Mouse (Mus musculus): ENCODE data around the gene Ralgps1. TPM values are rescaled to one million over a fixed set of nuclear protein-coding genes. Genes with fewer than 3 reads are reported as not detected.

Ralgps1 gene
- polyA plus RNA-seq, 1 experiment from 2014 or later = 6.9 TPM

DNA sequence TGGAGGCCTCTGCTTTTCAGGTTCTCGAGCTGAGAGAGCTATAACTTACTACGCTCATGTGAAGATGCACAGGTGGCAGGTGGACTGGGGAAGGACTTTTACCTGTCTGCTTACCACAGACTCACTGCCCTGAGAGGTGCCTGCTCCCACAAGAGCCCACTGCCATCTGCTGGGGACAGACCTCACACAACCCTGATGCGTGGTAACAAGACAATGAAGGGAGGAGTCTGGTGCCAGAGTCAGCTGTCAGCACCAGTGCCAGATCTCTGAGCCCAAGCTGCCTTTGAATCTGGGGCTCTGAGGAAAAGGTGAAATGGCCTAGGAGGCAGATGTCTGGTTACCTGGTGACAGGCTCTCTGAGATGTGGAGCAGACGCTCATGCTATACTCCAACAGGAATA lies 136.4 kb downstream of the Ralgps1 start:
- DNase-seq (ENCODE audit: low spot score) = no peak
- Histone ChIP-seq H3K4me3 (no peak overlapping the region), H3K36me3 (peaks cover 26% of the 10 kb centered on the region), H3K27me3 (ENCODE audit: low read depth, poor library complexity, severe bottlenecking) (no peaks in the 10 kb centered on the region), H3K4me1 (peaks cover 34% of the 10 kb centered on the region), H3K27ac (replicated peaks) (no peak overlapping the region), H3K9me3 (replicated peaks) (no peaks in the 10 kb centered on the region)
- 83% methylated on average over 4 of the region's 4 CpGs for WGBS

DNA sequence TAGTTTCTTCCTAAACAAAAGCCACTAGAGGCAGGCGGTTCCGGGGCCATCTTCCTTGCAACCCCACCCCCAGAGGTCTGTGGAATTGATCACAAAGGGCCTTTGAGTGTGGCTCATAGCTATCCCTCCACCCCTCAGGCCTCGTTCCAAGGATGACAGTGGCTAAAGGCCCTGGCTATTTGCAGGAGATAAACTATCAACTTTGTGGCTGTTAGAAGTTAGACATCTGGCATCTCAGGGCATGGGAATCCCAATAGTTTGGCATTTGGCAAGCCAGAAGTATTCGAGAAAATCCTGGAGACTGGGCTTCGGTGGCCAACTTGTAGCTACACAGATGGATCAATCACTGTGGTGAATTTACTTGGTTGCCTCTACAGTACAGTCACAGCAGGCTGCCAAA lies 137.4 kb downstream of the Ralgps1 start:
- Histone ChIP-seq H3K4me3 (no peak overlapping the region), H3K4me1 (peaks cover 34% of the 10 kb centered on the region), H3K9me3 (replicated peaks) (no peaks in the 10 kb centered on the region), H3K36me3 (peaks cover 36% of the 10 kb centered on the region), H3K27me3 (ENCODE audit: low read depth, poor library complexity, severe bottlenecking) (no peaks in the 10 kb centered on the region), H3K27ac (replicated peaks) (no peak overlapping the region; the same call in 1 of the 2 replicates)
- 87% methylated on average over 5 of the region's 5 CpGs for WGBS
- no peak for DNase-seq (ENCODE audit: low spot score)

DNA sequence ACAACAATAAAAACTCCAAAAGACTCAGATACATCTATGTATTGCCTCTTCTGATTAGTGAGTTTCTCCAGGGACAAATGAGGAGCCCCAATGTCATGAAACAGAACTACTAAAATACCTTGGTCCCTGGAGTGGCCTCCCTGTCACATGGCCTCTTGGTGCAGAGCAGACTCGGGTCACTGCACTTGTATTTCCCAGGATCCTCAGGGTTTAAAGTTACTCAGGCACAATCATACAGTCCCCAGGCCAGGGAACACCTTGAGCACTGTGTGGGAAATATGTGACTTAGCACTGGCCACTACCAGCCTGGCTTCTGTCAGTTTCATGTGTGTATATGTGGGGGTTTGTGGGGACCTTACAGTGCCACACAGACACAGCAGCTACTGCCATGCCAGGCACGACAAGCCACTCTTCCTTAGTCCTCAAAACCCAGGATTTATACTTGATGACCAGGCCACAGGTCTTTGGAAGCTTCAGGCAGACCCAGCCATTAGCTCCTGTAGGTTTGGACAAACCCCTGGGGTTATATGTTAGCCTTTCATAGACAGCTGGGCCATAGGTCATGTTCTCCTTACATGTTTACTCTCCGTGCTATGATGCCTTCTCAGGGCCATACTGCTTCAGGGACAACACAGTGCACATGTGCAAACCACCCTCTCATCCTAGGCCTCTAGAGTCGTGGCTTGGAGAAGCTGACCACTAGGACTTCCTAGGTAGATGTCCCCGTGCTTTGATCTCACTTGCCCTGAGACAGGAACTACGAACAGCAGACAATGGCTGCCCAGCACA lies 138.3 kb downstream of the Ralgps1 start:
- Histone ChIP-seq H3K27me3 (ENCODE audit: low read depth, poor library complexity, severe bottlenecking) (no peaks in the 10 kb centered on the region), H3K9me3 (replicated peaks) (no peaks in the 10 kb centered on the region), H3K27ac (replicated peaks) (no peak overlapping the region), H3K4me1 (peaks cover 34% of the 10 kb centered on the region), H3K36me3 (peaks cover 44% of the 10 kb centered on the region), H3K4me3 (no peak overlapping the region)
- WGBS = 84% methylated on average over 6 of the region's 6 CpGs
- no peak for DNase-seq (ENCODE audit: low spot score)

DNA sequence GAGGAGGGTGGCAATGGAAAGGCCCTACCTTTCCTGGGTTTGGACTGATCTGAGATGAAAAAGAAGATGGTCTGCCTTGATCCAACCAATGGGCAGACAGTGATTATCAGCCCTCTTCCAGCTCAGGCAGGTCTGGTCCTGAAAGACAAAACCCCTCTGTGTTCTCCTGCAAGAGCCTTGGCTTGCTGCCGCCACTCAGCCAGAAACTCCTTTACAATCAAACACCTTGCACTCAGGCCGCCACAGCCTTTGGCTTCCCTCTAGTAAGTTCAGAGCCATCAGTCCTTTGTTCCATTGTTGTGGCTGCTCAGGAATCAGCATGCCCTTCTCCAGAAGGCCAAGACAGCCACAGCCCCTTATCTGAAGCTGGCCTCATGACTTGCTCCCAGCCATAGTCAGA lies 139.5 kb downstream of the Ralgps1 start:
- Histone ChIP-seq H3K27ac (replicated peaks) (peak overlapping the region; percentile 38), H3K4me3 (no peak overlapping the region), H3K4me1 (peaks cover 37% of the 10 kb centered on the region), H3K36me3 (peaks cover 37% of the 10 kb centered on the region), H3K27me3 (ENCODE audit: low read depth, poor library complexity, severe bottlenecking) (no peaks in the 10 kb centered on the region), H3K9me3 (replicated peaks) (no peaks in the 10 kb centered on the region)
- whole genome bisulfite sequencing = 56% methylated on average over 2 of the region's 2 CpGs
- DNase-seq (ENCODE audit: low spot score) = no peak

DNA sequence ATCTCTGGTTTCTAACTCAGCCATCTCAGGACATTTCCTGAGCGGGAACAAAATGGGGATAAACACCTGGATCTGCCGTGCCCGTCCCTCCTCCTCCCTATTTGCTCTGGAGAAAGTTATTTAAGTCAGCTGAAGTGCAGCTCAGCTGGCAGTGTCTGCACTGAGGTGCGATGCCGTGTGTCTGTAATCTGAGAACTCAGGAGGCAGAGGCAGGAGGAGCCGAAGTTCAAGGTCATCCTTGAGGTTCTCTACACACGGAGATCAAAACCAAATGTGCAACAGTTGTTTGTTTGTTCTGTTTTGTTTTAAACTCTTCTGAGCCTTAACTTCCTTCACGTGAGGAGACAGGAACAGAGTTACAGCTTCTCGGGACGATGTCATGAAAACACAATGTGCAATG lies 140.6 kb downstream of the Ralgps1 start:
- Histone ChIP-seq H3K9me3 (replicated peaks) (no peaks in the 10 kb centered on the region), H3K36me3 (peaks cover 39% of the 10 kb centered on the region), H3K4me1 (peaks cover 37% of the 10 kb centered on the region), H3K27ac (replicated peaks) (no peak overlapping the region), H3K27me3 (ENCODE audit: low read depth, poor library complexity, severe bottlenecking) (no peaks in the 10 kb centered on the region), H3K4me3 (no peak overlapping the region)
- WGBS = 82% methylated on average over 10 of the region's 10 CpGs
- DNase-seq (ENCODE audit: low spot score) = no peak

DNA sequence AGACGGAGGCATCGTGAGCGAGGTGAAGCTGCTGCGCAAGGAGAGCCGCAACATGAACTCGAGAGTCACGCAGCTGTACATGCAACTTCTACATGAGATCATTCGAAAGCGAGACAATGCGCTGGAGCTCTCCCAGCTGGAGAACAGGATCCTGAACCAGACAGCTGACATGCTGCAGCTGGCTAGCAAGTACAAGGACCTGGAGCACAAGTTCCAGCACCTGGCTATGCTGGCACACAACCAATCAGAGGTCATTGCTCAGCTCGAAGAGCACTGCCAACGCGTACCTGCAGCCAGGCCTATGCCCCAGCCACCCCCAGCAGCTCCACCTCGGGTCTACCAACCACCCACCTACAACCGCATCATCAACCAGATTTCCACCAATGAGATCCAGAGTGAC lies 142.7 kb downstream of the Ralgps1 start:
- H3K27me3 ChIP-seq (ENCODE audit: low read depth, poor library complexity, severe bottlenecking) = no peaks in the 10 kb centered on the region
- H3K36me3 ChIP-seq = peaks cover 45% of the 10 kb centered on the region
- 95% methylated on average over 15 of the region's 15 CpGs for WGBS
- H3K27ac ChIP-seq (replicated peaks) = no peak overlapping the region
- H3K4me1 ChIP-seq = peaks cover 33% of the 10 kb centered on the region
- H3K9me3 ChIP-seq (replicated peaks) = no peaks in the 10 kb centered on the region
- no peak overlapping the region for H3K4me3 ChIP-seq
- DNase-seq (ENCODE audit: low spot score) = no peak

DNA sequence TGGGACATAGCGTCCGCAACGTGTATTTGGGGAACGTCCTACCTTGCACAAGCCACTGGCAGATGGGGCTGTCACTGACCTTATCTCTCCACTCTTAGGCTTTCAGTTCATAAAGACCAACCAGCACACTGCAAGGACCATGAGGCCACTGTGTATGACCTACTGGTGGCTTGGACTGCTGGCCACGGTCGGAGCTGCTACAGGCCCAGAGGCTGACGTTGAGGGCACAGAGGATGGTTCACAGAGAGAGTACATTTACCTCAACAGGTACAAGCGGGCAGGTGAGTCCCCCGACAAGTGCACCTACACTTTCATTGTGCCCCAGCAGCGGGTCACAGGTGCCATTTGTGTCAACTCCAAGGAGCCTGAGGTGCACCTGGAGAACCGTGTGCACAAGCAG lies 143.2 kb downstream of the Ralgps1 start:
- H3K4me1 ChIP-seq = peaks cover 30% of the 10 kb centered on the region
- H3K36me3 ChIP-seq = peaks cover 45% of the 10 kb centered on the region
- no peaks in the 10 kb centered on the region for H3K9me3 ChIP-seq (replicated peaks)
- DNase-seq (ENCODE audit: low spot score) = no peak
- no peaks in the 10 kb centered on the region for H3K27me3 ChIP-seq (ENCODE audit: low read depth, poor library complexity, severe bottlenecking)
- H3K4me3 ChIP-seq = no peak overlapping the region
- H3K27ac ChIP-seq (replicated peaks) = no peak overlapping the region
- WGBS = 93% methylated on average over 11 of the region's 11 CpGs

DNA sequence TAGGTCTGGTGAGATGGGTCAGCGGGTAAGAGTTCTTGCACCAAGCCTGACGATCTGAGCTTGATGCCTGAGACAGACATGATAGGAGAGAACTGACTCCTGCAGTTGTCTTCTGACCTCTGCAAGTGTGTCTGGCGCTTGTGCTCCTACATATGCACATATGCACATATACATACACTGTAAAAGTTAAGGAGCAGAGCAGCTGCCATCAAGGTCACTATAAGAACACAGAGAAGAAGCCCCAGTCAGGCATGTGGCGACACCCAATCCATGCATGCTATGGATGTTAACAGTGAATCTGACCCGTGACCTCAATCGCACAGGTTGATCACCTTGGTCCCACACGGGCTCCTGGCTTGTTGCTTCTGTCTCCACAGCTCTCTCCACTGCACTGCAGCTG lies 145.4 kb downstream of the Ralgps1 start:
- 93% methylated on average over 7 of the region's 7 CpGs for WGBS
- H3K4me3 ChIP-seq = no peak overlapping the region
- no peaks in the 10 kb centered on the region for H3K27me3 ChIP-seq (ENCODE audit: low read depth, poor library complexity, severe bottlenecking)
- H3K4me1 ChIP-seq = peaks cover 13% of the 10 kb centered on the region
- H3K27ac ChIP-seq (replicated peaks) = no peak overlapping the region
- H3K36me3 ChIP-seq = peaks cover 58% of the 10 kb centered on the region
- no peaks in the 10 kb centered on the region for H3K9me3 ChIP-seq (replicated peaks)
- DNase-seq (ENCODE audit: low spot score) = no peak

DNA sequence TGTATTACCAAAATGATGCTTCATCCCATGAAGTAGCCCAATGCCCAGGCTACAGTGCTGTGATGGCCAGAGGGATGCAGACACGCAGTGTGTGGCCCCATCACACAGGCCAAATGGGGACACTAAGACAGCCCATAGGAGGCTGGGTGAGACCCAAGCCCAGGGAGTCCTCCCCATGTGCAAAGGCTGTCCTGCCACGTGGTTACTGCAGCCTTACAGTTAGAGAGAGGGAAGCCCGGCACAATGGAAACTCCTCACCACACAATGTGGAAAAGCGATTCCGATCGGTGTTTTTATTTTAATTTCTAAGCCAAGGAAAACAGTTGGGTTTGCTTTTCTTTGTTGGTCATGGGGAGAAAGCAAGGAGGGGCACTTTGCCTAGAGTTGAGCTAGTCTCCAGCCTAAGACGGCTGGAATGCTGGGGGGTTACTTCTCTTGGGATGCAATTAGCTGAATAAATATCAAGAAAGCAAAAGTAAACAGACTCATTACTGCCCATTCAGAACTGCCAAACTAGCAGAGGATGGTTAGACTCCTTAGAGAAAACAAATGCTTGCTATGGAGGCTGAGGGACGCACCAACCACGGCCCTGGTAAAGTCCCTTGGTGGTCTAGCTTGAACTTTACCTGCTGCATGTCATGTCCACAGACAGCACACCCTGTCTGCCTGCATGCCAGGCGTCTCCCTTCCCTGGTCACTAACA lies 147.5 kb downstream of the Ralgps1 start:
- peaks cover 28% of the 10 kb centered on the region for H3K4me1 ChIP-seq

DNA sequence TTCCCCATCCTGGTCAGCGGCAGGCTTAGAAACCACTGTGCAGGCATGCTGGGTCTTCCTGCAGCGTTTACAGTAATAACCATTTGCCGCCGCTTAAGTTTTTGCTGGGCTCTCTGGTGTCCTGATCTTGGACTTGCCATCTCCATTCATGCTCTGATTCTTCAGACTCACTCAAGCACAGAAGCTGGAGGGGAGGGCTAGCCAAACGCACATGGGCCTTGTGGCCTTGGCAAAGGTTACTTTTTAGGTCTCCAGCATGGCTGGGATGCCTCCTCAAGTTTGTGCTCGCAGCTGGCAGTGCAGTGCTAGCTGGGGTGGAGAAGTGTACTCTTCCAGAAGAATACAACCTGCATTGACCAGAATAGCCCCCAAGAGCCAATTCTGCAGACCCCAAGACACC lies 148.8 kb downstream of the Ralgps1 start:
- Histone ChIP-seq H3K27me3 (ENCODE audit: low read depth, poor library complexity, severe bottlenecking) (no peaks in the 10 kb centered on the region), H3K9me3 (replicated peaks) (no peaks in the 10 kb centered on the region), H3K36me3 (peaks cover 30% of the 10 kb centered on the region), H3K4me1 (peaks cover 40% of the 10 kb centered on the region), H3K27ac (replicated peaks) (no peak overlapping the region), H3K4me3 (no peak overlapping the region)
- 89% methylated on average over 6 of the region's 6 CpGs for WGBS
- no peak for DNase-seq (ENCODE audit: low spot score)

More for the DNA sequence above, 147.5 kb downstream of the Ralgps1 start:
- Histone ChIP-seq H3K27me3 (ENCODE audit: low read depth, poor library complexity, severe bottlenecking) (no peaks in the 10 kb centered on the region), H3K9me3 (replicated peaks) (no peaks in the 10 kb centered on the region), H3K27ac (replicated peaks) (no peak overlapping the region), H3K4me3 (no peak overlapping the region), H3K36me3 (peaks cover 39% of the 10 kb centered on the region)
- DNase-seq (ENCODE audit: low spot score) = no peak
- 85% methylated on average over 10 of the region's 10 CpGs for WGBS

DNA sequence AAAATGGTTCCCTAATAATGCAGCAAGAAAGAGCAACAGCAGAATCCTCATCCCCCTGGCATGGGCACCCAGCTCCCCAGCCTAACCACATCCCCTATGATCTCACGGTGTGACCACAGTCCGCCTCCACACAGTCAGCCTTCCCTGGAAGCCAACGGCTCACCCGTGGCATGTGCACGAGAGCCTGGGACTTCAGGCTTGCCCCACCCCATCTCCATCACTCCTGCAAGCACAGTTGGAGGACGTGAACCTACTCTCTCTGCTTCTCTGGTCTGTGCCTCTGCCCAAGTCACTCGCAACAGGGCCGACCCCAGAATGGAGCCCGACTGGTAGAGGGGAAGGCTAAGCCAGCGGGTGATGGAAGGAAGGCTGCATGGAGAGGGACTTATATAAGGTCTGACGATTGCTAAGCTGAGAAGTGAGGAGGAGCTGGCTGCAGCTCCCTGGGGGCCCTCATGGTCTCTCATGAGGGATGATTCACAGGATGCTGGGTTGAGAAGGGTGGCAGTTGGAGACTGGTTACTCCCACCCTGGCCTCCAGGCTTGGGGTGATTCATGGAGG lies 149.9 kb downstream of the Ralgps1 start:
- peaks cover 41% of the 10 kb centered on the region for H3K4me1 ChIP-seq
- no peaks in the 10 kb centered on the region for H3K9me3 ChIP-seq (replicated peaks)
- DNase-seq (ENCODE audit: low spot score) = no peak
- no peaks in the 10 kb centered on the region for H3K27me3 ChIP-seq (ENCODE audit: low read depth, poor library complexity, severe bottlenecking)
- peaks cover 30% of the 10 kb centered on the region for H3K36me3 ChIP-seq
- 89% methylated on average over 11 of the region's 11 CpGs for WGBS
- H3K27ac ChIP-seq (replicated peaks) = no peak overlapping the region
- no peak overlapping the region for H3K4me3 ChIP-seq

GRCm38 (mm10) chr2:33220674-33221338 lies 150.5 kb downstream of the Ralgps1 start:
- Histone ChIP-seq H3K4me3 (no peak overlapping the region), H3K36me3 (peaks cover 27% of the 10 kb centered on the region), H3K9me3 (replicated peaks) (no peaks in the 10 kb centered on the region), H3K4me1 (peaks cover 46% of the 10 kb centered on the region), H3K27me3 (ENCODE audit: low read depth, poor library complexity, severe bottlenecking) (no peaks in the 10 kb centered on the region), H3K27ac (replicated peaks) (no peak overlapping the region)
- no peak for DNase-seq (ENCODE audit: low spot score)
- 92% methylated on average over 10 of the region's 10 CpGs for WGBS
